Mouse (Mus musculus) heart, embryonic 16.5 days (tissue): ENCODE results near the gene Sypl. TPM values are rescaled to one million over a fixed set of nuclear protein-coding genes. Genes with fewer than 3 reads are reported as not detected.
A peak's percentile ranks its signal among the peaks of the same experiment; 100 is the strongest.

Experiments
- ATAC-seq: fragments of 200-750 bp; cut with Nextera tagmentation; replicated peaks from 2 replicates; pipeline ENCODE4 v1.8.0; 2017; ENCODE audit warnings: moderate number of reproducible peaks; ENCODE audit not compliant: insufficient read depth, low FRiP score; ENCODE audit errors: extremely low read depth
- H3K27ac ChIP-seq: fragments of 300-500 bp; sonication (generic); 2 replicates; pipeline ENCODE4 v1.5.1; 2014; ENCODE audit warnings: mild to moderate bottlenecking, low read length, control low read depth, moderate library complexity
- H3K27me3 ChIP-seq: fragments of 300-500 bp; sonication (generic); 2 replicates; pipeline ENCODE4 v1.6.1; 2014; ENCODE audit warnings: low read length, mixed read lengths; ENCODE audit not compliant: control insufficient read depth, insufficient read depth
- H3K36me3 ChIP-seq: fragments of 300-500 bp; sonication (generic); 2 replicates; pipeline ENCODE4 v1.6.1; 2014; ENCODE audit not compliant: control insufficient read depth, insufficient read depth
- H3K4me1 ChIP-seq: fragments of 300-500 bp; sonication (generic); 2 replicates; pipeline ENCODE4 v1.6.1; 2014; ENCODE audit warnings: low read length, mixed read lengths; ENCODE audit not compliant: control insufficient read depth, insufficient read depth
- H3K4me2 ChIP-seq: fragments of 300-500 bp; sonication (generic); 2 replicates; pipeline ENCODE4 v1.6.1; 2014; ENCODE audit warnings: low read depth, mild to moderate bottlenecking, control low read depth, low read length
- H3K4me3 ChIP-seq: fragments of 300-500 bp; sonication (generic); 2 replicates; pipeline ENCODE4 v1.5.1; 2014; ENCODE audit warnings: mild to moderate bottlenecking, control low read depth, low read length
- H3K9ac ChIP-seq: fragments of 300-500 bp; sonication (generic); 2 replicates; pipeline ENCODE4 v1.6.1; 2014; ENCODE audit warnings: low read length, control low read depth
- H3K9me3 ChIP-seq: fragments of 300-500 bp; sonication (generic); replicated peaks from 2 replicates; pipeline ENCODE4 v1.6.1; 2016; ENCODE audit warnings: low read length; ENCODE audit not compliant: control insufficient read depth
- WGBS: fragments of 180-500 bp; shearing (Covaris S2); extraction: QIAGEN DNeasy Blood & Tissue Kit; methylation state at CpG from one replicate; pipeline ENCODE4 v1.1.7; 2014; 5-methylcytosine and 5-hydroxymethylcytosine counted together
- polyA plus RNA-seq: library from polyadenylated mRNA; unstranded; fragments of >200 nt; fragmentation: Nextera tagmentation; extraction: Ambion mirVana; gene quantifications from 2 replicates; pipeline ENCODE4 v1.2.1, GENCODE M21; 2015

Sypl gene
- polyA plus RNA-seq, 1 experiment from 2014 or later = 127 TPM

- no peaks in the 10 kb centered on the region for H3K36me3 ChIP-seq
Measured at GRCm38 (mm10) chr12:32954216-32955021, 728 bp downstream of the Sypl start.

GRCm38 (mm10) chr12:32955037-32955436, 1.3 kb downstream of the Sypl start:
- Histone ChIP-seq H3K4me1 (peaks cover 27% of the 10 kb centered on the region), H3K36me3 (no peaks in the 10 kb centered on the region), H3K4me3 (peak overlapping the region; percentile 89), H3K4me2 (peak overlapping the region; percentile 69), H3K9me3 (no peaks in the 10 kb centered on the region), H3K9ac (peak overlapping the region; percentile 93), H3K27me3 (no peaks in the 10 kb centered on the region), H3K27ac (peak overlapping the region; percentile 100)
- WGBS = under 1% methylated on average over 8 of the region's 8 CpGs
- ATAC-seq = no peak

More at GRCm38 (mm10) chr12:32954216-32955021, 728 bp downstream of the Sypl start:
- H3K27me3 ChIP-seq = no peaks in the 10 kb centered on the region
- H3K4me2 ChIP-seq = peak overlapping the region; percentile 69
- H3K27ac ChIP-seq = peak overlapping the region; percentile 100
- H3K4me1 ChIP-seq = peaks cover 26% of the 10 kb centered on the region
- under 1% methylated on average over 71 of the region's 71 CpGs for WGBS
- H3K4me3 ChIP-seq = peak overlapping the region; percentile 89
- peak overlapping the region; percentile 93 for H3K9ac ChIP-seq
- peak; percentile 56 for ATAC-seq
- H3K9me3 ChIP-seq = no peaks in the 10 kb centered on the region

DNA sequence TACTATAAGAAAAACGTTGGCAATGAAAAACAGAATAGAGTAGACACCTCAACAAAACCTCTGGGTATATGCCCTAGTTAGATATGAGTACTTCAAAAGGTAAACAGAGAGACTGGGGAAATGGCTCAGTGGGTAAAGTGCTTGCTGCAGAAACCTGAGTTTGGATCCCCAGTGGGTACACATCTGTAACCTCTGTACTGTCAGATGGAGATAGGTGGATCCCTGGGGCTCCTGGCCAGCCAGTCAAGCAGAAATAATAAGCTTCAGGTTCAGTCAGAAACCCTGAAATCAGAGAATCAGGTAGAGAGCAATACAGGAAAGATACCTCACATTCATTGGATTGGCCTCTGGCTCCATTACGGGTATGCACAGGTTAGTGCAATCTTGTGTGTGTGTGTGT, 3.5 kb downstream of the Sypl start:
- ATAC-seq = no peak
- H3K9ac ChIP-seq = no peak overlapping the region
- no peak overlapping the region for H3K27ac ChIP-seq
- no peak overlapping the region for H3K4me3 ChIP-seq
- peaks cover 35% of the 10 kb centered on the region for H3K4me1 ChIP-seq
- 60% methylated on average over 2 of the region's 2 CpGs for WGBS
- no peaks in the 10 kb centered on the region for H3K36me3 ChIP-seq
- H3K27me3 ChIP-seq = no peaks in the 10 kb centered on the region
- H3K9me3 ChIP-seq = no peaks in the 10 kb centered on the region
- peak overlapping the region; percentile 64; the same call in 1 of the 2 replicates for H3K4me2 ChIP-seq

GRCm38 (mm10) chr12:32962132-32962531, 8.4 kb downstream of the Sypl start:
- no peak overlapping the region for H3K27ac ChIP-seq
- peaks cover 17% of the 10 kb centered on the region for H3K4me1 ChIP-seq
- no peak overlapping the region for H3K4me2 ChIP-seq
- no peak overlapping the region for H3K9ac ChIP-seq
- no peak for ATAC-seq
- no peak overlapping the region for H3K4me3 ChIP-seq
- H3K9me3 ChIP-seq = no peaks in the 10 kb centered on the region
- no peaks in the 10 kb centered on the region for H3K36me3 ChIP-seq
- H3K27me3 ChIP-seq = no peaks in the 10 kb centered on the region

- H3K27ac ChIP-seq = no peak overlapping the region
- 75% methylated on average over 4 of the region's 4 CpGs for WGBS
- no peak overlapping the region for H3K9ac ChIP-seq
- no peaks in the 10 kb centered on the region for H3K27me3 ChIP-seq
- H3K4me2 ChIP-seq = no peak overlapping the region
- 0 out of 2 replicates have a peak, but pooled peaks cover 2% of the 10 kb centered on the region for H3K36me3 ChIP-seq
- H3K4me1 ChIP-seq = peaks cover 11% of the 10 kb centered on the region
- no peak for ATAC-seq
- no peak overlapping the region for H3K4me3 ChIP-seq
- no peaks in the 10 kb centered on the region for H3K9me3 ChIP-seq
Measured at GRCm38 (mm10) chr12:32963858-32964257, 10.2 kb downstream of the Sypl start.

GRCm38 (mm10) chr12:32972287-32972686, 18.6 kb downstream of the Sypl start:
- Histone ChIP-seq H3K4me2 (no peak overlapping the region), H3K27me3 (no peaks in the 10 kb centered on the region), H3K27ac (no peak overlapping the region), H3K36me3 (peaks cover 24% of the 10 kb centered on the region), H3K9me3 (no peaks in the 10 kb centered on the region), H3K4me1 (no peaks in the 10 kb centered on the region), H3K9ac (no peak overlapping the region), H3K4me3 (no peak overlapping the region)
- 94% methylated on average over 1 of the region's 1 CpGs for WGBS
- no peak for ATAC-seq

DNA sequence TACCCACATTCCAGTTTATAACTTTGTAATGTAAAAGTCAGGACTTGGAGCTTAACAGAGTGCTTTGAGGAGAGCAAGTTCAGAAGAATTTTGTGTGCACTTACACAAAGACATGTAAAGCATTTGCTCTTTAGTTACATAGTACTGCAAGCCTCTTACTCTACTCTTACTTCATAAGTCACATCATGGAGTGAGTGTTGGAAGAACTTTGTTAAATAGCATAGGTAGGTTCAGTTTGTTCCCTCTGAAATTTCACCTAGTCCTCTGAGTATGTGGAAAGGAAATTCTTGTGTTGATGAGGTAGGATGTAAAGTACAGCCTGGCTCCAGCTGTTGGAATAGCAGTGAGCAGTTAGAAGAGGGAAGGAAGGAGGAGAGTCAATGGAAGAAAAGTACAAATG, 21.2 kb downstream of the Sypl start:
- H3K27ac ChIP-seq = no peak overlapping the region
- H3K4me3 ChIP-seq = no peak overlapping the region
- no peak overlapping the region for H3K9ac ChIP-seq
- H3K27me3 ChIP-seq = no peaks in the 10 kb centered on the region
- H3K36me3 ChIP-seq = peaks cover 16% of the 10 kb centered on the region; the same call in 1 of the 2 replicates
- H3K4me2 ChIP-seq = no peak overlapping the region
- H3K9me3 ChIP-seq = no peaks in the 10 kb centered on the region
- H3K4me1 ChIP-seq = no peaks in the 10 kb centered on the region
- ATAC-seq = no peak

GRCm38 (mm10) chr12:32975501-32975900, 21.8 kb downstream of the Sypl start:
- H3K27ac ChIP-seq = no peak overlapping the region
- H3K27me3 ChIP-seq = no peaks in the 10 kb centered on the region
- no peaks in the 10 kb centered on the region for H3K9me3 ChIP-seq
- H3K4me1 ChIP-seq = no peaks in the 10 kb centered on the region
- no peak for ATAC-seq
- H3K9ac ChIP-seq = no peak overlapping the region
- WGBS = 73% methylated on average over 3 of the region's 3 CpGs
- no peak overlapping the region for H3K4me2 ChIP-seq
- H3K4me3 ChIP-seq = no peak overlapping the region
- peaks cover 13% of the 10 kb centered on the region; the same call in 1 of the 2 replicates for H3K36me3 ChIP-seq

DNA sequence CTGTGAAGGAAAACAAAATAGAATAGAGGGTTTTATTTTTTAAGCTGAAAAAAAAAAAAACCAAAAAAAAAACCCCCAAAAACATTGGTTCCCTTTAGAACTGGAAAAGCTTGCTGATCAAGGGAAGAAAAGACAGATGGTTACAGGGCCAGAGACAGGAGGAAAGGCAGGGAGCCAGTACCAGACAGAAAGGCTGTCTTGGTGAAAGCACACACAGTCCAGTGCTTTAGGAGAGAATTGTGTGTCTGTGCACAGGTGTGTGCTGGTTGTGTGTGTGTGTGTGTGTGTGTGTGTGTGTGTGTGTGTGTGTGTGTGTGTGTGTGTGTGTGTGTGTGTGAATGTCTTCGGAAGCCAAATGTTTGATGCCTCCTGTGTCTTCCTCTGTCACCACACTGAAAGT, 28.9 kb downstream of the Sypl start:
- H3K4me3 ChIP-seq = no peak overlapping the region
- no peak overlapping the region for H3K9ac ChIP-seq
- no peaks in the 10 kb centered on the region for H3K4me1 ChIP-seq
- H3K9me3 ChIP-seq = no peaks in the 10 kb centered on the region
- H3K27me3 ChIP-seq = no peaks in the 10 kb centered on the region
- H3K4me2 ChIP-seq = no peak overlapping the region
- 100% methylated on average over 1 of the region's 1 CpGs for WGBS
- no peak for ATAC-seq
- H3K27ac ChIP-seq = no peak overlapping the region
- no peaks in the 10 kb centered on the region for H3K36me3 ChIP-seq
